Mouse (Mus musculus): ENCODE results near the gene Reln.

DNA sequence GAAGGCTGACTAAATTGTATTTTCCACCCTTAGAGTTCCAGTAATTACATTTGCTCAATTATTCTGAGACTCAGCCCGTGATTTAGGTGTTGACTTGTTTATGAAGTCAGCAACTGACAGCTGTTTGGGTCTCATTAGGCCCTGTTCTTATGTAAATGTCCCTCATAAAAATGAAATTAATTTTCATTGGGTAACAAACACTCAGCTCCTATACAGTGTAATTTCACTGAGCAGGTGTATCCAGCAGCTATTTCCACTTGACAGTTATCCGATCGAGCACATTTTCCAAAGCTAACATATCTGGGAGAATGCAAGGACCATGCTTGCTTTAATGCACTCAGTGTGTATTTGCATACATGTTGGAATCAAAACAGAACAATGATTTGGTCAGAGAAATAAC, 330.0 kb downstream of the Reln start:
- TF ChIP-seq CTCF (IDR thresholded peaks at IDR 0.05; ENCODE audit: insufficient read depth, low read depth, low read length): no peak
- TF ChIP-seq POLR2A (IDR thresholded peaks at IDR 0.05; ENCODE audit: insufficient read depth, low read depth, low read length): no peak
